Mouse (Mus musculus) spleen, postnatal 14 days (tissue): ENCODE data around the gene Icam2.
"Not testable (repeated sequence)": the region's sequence is repeated elsewhere in the genome, so short reads cannot be mapped to it uniquely, and the experiment has no call there.

Experiments
- DNase-seq, 2 experiments: peaks; one replicate each; pipeline ENCODE4 v3.0.0; 2021 to 2022; ENCODE audit warnings: low spot score in 2 of 2

Icam2 gene

GRCm38 (mm10) chr11:106387791-106388216, at the start of gene Icam2:
Icam2 (minus strand) TSS chr11:106388075.
- DNase-seq, result peak; percentile 21 to 46

DNA sequence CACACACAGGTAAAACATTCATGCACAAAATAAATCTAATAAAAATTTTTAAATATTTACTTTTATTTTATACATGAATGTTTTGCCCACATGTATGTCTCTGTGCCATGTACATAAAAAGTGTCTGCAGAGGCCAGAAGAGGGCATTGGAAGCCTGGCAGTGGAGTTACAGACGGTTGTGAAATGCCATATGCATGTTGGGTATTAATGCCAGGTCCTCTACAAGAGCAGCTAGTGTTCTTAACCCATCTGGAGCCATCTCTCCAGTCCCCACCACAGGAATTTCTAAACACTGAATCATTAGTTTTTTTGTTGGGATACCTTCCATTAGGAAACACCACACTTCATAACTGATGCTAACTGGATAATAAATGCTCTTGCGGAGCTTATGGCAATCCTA, 49.7 kb upstream of the Icam2 start:
- DNase-seq, result no peak

DNA sequence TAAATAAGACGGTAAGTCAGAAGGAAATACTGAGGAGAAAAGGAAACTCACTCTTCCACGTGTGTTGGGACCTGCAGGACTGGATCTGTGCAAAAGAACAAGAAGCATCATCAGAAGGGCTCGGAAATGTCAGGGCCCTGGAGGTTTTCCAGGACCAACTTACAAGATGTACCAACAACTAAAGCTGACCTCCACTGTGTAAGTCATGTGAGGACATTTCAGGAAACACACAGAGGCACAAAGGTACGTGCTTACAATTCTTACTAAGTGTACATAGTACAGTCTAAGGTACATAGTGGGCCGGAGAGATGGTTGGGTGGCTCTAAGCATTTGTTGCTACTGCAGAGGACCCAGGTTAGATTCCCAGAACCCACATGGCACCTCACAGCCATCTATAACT, 49.2 kb upstream of the Icam2 start:
- no peak for DNase-seq

GRCm38 (mm10) chr11:106430392-106430791, 42.5 kb upstream of the Icam2 start:
- no peak for DNase-seq

- no peak for DNase-seq
These were observed 41.8 kb upstream of the Icam2 start for GRCm38 (mm10) chr11:106429689-106430088.

DNA sequence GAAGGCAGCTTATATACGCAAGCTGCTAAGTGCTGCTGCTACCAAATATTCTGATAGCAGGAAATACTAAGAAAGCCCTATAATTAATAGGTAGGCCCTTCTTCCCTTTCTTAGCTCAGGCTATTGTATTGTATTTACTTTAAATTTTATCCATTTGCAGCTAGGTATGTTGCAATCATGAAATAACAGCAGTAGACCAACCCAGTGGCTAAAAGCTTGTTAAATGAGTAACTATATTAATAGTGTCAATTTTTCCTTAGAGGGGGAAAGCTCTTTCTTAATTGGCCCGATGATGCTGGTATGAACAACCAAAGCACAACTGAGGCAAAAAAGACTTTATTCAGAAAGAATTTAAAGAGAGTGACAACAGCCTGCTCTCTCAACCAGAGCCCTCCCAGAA, 40.7 kb upstream of the Icam2 start:
- DNase-seq, result no peak

- DNase-seq, result no peak
These were observed 40.2 kb upstream of the Icam2 start for GRCm38 (mm10) chr11:106428106-106428505.

GRCm38 (mm10) chr11:106426447-106426846, 38.6 kb upstream of the Icam2 start:
- no peak for DNase-seq

- no peak for DNase-seq
These were observed 37.3 kb upstream of the Icam2 start for GRCm38 (mm10) chr11:106425201-106425600.

DNA sequence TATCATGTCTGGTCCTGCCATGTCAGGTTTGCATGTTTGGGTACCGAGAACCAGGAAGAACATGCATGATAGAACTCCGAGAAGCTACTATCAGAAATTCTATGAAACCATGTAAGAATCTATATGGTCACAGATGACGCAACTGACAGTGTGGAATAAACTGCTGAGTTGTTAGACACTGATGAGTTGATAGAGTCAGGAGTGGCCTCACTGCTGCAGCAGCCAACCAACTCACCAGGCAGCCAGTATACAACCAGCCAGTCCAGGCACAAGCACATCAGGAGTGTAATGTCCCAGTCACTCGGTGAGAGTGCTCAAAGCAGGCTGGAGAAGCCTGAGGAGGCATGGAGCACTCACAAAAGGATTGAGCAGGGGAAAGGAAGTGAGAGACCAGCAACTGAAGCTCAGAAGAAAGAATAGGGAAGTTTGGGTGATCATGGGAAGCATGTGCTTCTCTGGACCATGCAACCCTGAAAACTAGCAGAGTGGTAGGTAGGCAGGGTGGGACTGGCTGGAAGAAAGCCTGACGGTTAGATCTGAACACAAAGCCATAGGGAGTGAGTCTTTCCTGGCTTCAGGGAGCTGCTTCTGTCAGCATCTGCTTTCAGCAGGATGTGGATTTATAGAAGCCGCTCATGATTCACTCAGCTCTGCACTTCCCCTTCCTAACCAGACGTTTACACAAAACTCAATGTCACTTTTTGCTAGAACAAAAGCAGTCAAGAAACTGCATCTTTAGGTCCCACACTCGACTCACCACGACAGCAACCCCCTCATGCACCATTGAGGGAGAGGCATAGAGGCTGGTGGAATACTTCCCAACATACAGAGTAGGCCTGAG, 31.6 kb upstream of the Icam2 start:
- no peak for DNase-seq

DNA sequence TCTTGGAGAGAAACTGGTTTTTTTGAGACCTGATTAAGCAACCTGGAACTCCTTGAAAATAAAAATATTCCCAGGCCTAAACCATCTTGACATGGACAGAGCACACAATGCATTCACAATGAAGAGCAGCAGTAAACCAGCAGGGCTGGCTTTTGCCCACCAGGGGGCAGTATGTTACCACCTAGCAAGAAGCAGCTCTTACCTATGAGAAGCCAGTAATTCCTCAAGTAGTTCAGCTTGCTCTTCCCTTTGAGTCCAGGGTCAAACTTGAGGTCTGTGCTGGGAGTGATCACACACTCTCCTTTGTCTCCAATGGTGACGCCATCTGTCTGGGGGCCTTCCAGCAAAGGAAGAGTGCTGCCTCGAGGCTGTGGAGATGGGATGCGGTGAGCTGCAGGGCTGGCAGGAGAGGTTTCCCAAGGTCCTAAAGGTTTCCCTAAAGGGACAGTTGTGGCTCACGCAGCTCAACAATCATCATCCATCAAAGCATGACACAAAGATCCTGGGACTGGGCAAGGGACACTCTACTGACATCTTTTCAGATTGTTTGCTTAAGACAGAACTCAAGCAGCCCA, 30.8 kb upstream of the Icam2 start:
- DNase-seq, result peak; percentile 61 to 79

GRCm38 (mm10) chr11:106417860-106418259, 30.0 kb upstream of the Icam2 start:
- DNase-seq, result no peak

GRCm38 (mm10) chr11:106416331-106416730, 28.5 kb upstream of the Icam2 start:
- no peak for DNase-seq

DNA sequence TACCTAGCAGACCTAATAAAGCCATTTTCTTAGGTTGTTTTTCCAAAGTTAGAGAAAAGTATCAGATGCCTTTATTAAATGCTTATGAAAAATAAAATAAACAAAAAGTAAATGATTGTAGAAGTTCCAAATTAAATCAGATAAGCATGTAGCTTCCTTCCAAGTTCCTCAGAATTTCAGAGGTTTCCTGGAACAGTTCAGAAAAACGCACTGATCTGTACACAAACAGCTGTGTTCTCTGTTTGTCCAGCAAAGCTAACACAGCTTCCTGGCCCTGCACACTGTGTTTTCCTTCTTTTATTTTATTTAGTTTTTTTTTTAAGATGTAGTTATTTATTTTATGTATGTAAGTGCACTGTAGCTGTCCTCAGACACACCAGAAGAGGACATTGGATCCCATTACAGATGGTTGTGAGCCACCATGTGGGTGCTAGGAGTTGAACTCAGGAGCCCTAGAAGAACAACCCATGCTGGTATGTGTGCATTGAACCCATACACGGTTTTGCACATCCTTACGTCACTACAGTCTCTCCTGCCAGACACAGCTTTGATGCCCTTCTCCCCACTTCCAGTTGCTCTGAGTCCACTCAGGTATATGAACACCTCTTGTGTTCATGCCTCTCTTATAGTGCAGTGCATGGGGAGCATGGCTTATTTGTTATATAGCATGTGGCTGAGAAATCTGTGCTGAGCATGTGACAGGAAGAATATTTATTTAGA, 24.9 kb upstream of the Icam2 start:
- DNase-seq, result no peak

DNA sequence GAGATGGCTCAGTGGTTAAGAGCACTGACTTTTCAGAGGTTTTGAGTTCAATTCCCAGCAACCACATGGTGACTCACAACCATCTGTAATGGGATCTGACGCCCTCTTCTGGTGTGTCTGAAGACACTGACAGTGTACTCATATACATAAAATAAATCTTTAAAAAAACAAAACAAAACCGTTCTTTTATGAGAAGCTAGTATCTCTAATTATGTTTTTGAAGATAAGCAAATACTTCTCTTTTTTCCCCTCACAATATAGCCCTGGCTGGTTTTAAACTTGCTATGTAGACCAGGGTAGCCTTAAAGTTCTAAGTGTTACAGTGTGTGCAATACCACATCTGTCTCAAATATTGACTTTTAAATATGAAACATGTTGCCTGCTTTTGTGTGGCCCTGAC, 23.3 kb upstream of the Icam2 start:
- no peak for DNase-seq

DNA sequence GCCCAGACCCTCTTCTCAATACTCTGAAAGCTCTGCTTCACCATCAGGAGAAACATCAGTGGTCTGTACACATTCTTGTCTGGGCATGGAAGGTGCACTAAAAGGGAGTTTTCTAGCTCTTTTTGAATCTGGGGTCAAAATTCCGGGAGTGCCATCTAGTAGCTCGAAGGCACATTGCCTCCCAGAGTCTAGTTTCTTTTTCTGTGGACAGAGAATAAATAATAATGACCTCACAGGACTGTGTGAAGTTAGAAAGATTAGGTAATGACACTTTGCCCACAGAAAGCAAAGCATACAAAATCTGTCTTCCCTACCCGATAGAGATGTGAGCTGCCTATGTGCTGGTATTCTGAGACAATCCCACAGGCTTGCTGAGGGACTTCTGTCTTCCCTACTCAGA, 22.6 kb upstream of the Icam2 start:
- DNase-seq, result no peak

- DNase-seq, result no peak
These were observed 22.1 kb upstream of the Icam2 start for GRCm38 (mm10) chr11:106410011-106410410.

DNA sequence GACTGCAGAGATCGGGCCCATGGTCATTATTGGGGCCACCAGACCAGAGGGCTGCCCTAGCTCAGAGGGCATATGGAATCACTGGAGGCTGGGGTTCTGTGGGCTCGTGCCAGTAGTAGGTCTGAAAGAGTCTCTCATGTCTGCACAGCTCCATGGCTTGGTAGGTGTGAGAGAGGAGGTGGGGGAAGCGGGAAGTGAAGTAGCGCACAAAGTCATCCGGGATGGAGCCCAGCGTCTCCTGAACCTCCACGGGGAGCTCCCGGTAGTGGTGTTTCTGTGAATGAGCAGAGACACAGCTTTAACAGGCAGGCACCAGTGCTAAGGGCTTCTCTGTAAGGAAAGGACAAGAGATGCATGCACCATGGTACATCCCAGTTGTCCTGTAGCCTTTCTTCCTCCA, 10.6 kb upstream of the Icam2 start:
- DNase-seq, result no peak

GRCm38 (mm10) chr11:106397656-106398055, 9.8 kb upstream of the Icam2 start:
- DNase-seq, result no peak

- not testable (repeated sequence) for DNase-seq
These were observed 6.2 kb upstream of the Icam2 start for GRCm38 (mm10) chr11:106394055-106394454.

GRCm38 (mm10) chr11:106393331-106393616, 5.4 kb upstream of the Icam2 start:
- no peak for DNase-seq

DNA sequence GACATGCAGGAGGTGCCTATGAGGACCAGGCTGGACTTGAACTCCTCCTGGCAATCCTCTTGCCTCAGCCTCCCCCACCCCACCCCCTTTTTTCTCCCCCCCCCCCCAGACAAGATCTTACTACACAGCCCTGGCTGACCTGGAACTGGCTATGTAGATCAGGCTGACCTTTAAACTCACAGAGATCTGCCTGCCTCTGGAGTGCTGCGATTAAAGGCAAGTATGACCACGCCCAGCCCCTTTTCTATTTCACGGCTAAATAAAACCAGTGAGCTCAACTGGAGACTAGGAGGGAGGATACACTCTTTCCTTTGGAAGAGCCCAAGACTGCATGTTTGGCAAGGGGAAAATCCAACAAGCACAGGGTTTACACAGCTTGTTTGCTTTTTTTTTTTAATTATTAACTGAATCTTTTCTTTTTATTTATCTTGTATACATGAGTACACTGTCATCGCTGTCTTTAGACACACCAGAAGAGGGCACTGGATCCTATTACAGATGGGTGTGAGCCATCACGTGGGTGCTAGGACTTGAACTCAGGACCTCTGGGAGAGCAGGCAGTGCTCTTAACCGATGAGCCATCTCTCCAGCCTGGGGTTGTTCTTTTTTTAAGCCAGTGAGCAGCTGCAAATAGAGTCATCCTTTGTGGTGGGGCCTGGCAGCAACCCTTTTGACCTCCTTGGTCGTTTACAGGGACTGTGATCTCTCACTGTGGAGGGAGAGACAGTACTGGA, 4.9 kb upstream of the Icam2 start:
- no peak for DNase-seq
